Mouse (Mus musculus) Patski (cell line): ENCODE results near the gene Lurap1. TPM values are rescaled to one million over a fixed set of nuclear protein-coding genes. Genes with fewer than 3 reads are reported as not detected.

ENCODE experiments used
- ATAC-seq: fragments of 100-300 bp; one replicate; pipeline ENCODE4 v1.8.0; 2021
- CTCF ChIA-PET: fragments of 350-600 bp; sonication (Branson Sonifier 250); formaldehyde crosslinking; loops from one replicate; lab custom pipeline; 2022; ENCODE audit warnings: inconsistent platforms; lab: Charles Lee
- POLR2A ChIA-PET: fragments of 350-600 bp; sonication (Branson Sonifier 250); formaldehyde crosslinking; loops from one replicate; lab custom pipeline; 2022; ENCODE audit warnings: antibody characterized with exemption, inconsistent platforms; lab: Charles Lee
- DNase-seq: peaks from one replicate; pipeline ENCODE4 v3.0.0-alpha.2; 2011; ENCODE audit warnings: low read depth, low spot score
- H3K27me3 ChIP-seq: fragments of 371-371 bp; one replicate; pipeline ENCODE4 v1.5.1; 2021
- CTCF ChIP-seq: fragments of 100-300 bp; IDR thresholded peaks from one replicate; pipeline ENCODE4 v1.5.1; 2021
- in situ Hi-C: fragments of 300-500 bp; cut with MboI; formaldehyde crosslinking; loops from 3 replicates; pipeline ENCODE4 v1.11.1; 2018; ENCODE audit warnings: low pct_unique_long_range_greater_than_20kb, mixed read lengths
- polyA plus RNA-seq: library from polyadenylated mRNA; unstranded; gene quantifications from one replicate; pipeline ENCODE4 v1.2.3, GENCODE M21; 2021

The Lurap1 gene
- polyA plus RNA-seq, 1 experiment from 2014 or later, result 8.3 TPM

GRCm38 (mm10) chr4:116110695-116111094 lies 40.4 kb downstream of the Lurap1 start:
- H3K27me3 ChIP-seq, result no peaks in the 10 kb centered on the region
- CTCF ChIA-PET, result no interaction called here
- POLR2A ChIA-PET, result no interaction called here
- no peak for ATAC-seq
- no peak for TF ChIP-seq CTCF
- no peak for DNase-seq
- in situ Hi-C loops, result no loop called here

GRCm38 (mm10) chr4:116105278-116105677 lies 45.9 kb downstream of the Lurap1 start:
- ChIA-PET CTCF (interaction anchor here (1.4 kb wide), 1 partner anchor 15 kb away, joined by 4 read pairs; no protein-coding TSS in a partner anchor), POLR2A (no interaction called here)
- TF ChIP-seq CTCF, result no peak
- H3K27me3 ChIP-seq, result no peaks in the 10 kb centered on the region
- no peak for DNase-seq
- no peak for ATAC-seq
- in situ Hi-C loops, result no loop called here

- no peak for ATAC-seq
- DNase-seq, result no peak
- ChIA-PET CTCF (interaction anchor here (1.2 kb wide), 1 partner anchor 8 kb away, joined by 3 read pairs; no protein-coding TSS in a partner anchor), POLR2A (no interaction called here)
- no peak for TF ChIP-seq CTCF
- no peaks in the 10 kb centered on the region for H3K27me3 ChIP-seq
- in situ Hi-C loops, result no loop called here
Observed at GRCm38 (mm10) chr4:116100959-116101358, 50.2 kb downstream of the Lurap1 start.

GRCm38 (mm10) chr4:116097211-116097610 lies 53.9 kb downstream of the Lurap1 start:
- in situ Hi-C loops, result no loop called here
- no peak for ATAC-seq
- CTCF ChIA-PET, result no interaction called here
- no peaks in the 10 kb centered on the region for H3K27me3 ChIP-seq
- no peak for DNase-seq
- POLR2A ChIA-PET, result no interaction called here
- TF ChIP-seq CTCF, result no peak

GRCm38 (mm10) chr4:116096291-116096690 lies 54.8 kb downstream of the Lurap1 start:
- in situ Hi-C loops, result no loop called here
- no peaks in the 10 kb centered on the region for H3K27me3 ChIP-seq
- POLR2A ChIA-PET, result no interaction called here
- TF ChIP-seq CTCF, result no peak
- no peak for ATAC-seq
- DNase-seq, result no peak
- CTCF ChIA-PET, result no interaction called here

- ChIA-PET POLR2A (interaction anchor here (1.1 kb wide), 1 partner anchor 10 kb away, joined by 6 read pairs; no protein-coding TSS in a partner anchor), CTCF (interaction anchor here (2.1 kb wide), 1 partner anchor 9 kb away, joined by 4 read pairs; no protein-coding TSS in a partner anchor)
- ATAC-seq, result no peak
- DNase-seq, result no peak
- in situ Hi-C loops, result no loop called here
- H3K27me3 ChIP-seq, result no peaks in the 10 kb centered on the region
- TF ChIP-seq CTCF, result no peak
Observed at GRCm38 (mm10) chr4:116088510-116089249, 62.5 kb downstream of the Lurap1 start.

Other genes with a start within 250 kb of the Lurap1 start
- not detected for gene Dmbx1, start 211.4 kb downstream of the Lurap1 start, polyA plus RNA-seq
- 3.4 TPM for gene Faah, start 133.4 kb downstream of the Lurap1 start, polyA plus RNA-seq
- 7.2 TPM for gene Nsun4, start 97.5 kb downstream of the Lurap1 start, polyA plus RNA-seq
- 441 TPM for gene Uqcrh, start 76.3 kb downstream of the Lurap1 start, polyA plus RNA-seq
- gene Lrrc41, start 76.1 kb downstream of the Lurap1 start, polyA plus RNA-seq, result 58.3 TPM
- 5.6 TPM for gene Rad54l, start 27.6 kb downstream of the Lurap1 start, polyA plus RNA-seq
- gene Pomgnt1, start 27.5 kb downstream of the Lurap1 start, polyA plus RNA-seq, result 57.6 TPM
- 0.06 TPM for gene Tspan1, start 16.3 kb upstream of the Lurap1 start, polyA plus RNA-seq
- gene 1700042G07Rik, start 22.0 kb upstream of the Lurap1 start, polyA plus RNA-seq, result not detected
- gene Gm49337, start 22.0 kb upstream of the Lurap1 start, polyA plus RNA-seq, result not detected
- 15.6 TPM for gene Pik3r3, start 70.3 kb upstream of the Lurap1 start, polyA plus RNA-seq